Mouse (Mus musculus) ES-E14 (cell line): ENCODE data around the gene Slc25a26.

ENCODE experiments used
- CHD2 ChIP-seq: IDR thresholded peaks from 2 replicates; pipeline ENCODE4 v1.6.1; 2014; ENCODE audit warnings: mild to moderate bottlenecking, low read depth, low read length, inconsistent platforms
- HCFC1 ChIP-seq: IDR thresholded peaks from 2 replicates; pipeline ENCODE4 v1.6.1; 2012; ENCODE audit warnings: low read length, inconsistent platforms, borderline replicate concordance; ENCODE audit not compliant: insufficient read depth
- MAFK ChIP-seq: IDR thresholded peaks from 2 replicates; pipeline ENCODE4 v1.6.1; 2014; ENCODE audit warnings: mild to moderate bottlenecking, low read depth, low read length, inconsistent platforms; ENCODE audit not compliant: insufficient read depth
- ZC3H11A ChIP-seq: IDR thresholded peaks from 2 replicates; pipeline ENCODE4 v1.6.1; 2012; ENCODE audit warnings: low read depth, mild to moderate bottlenecking, inconsistent platforms, low read length, borderline replicate concordance

DNA sequence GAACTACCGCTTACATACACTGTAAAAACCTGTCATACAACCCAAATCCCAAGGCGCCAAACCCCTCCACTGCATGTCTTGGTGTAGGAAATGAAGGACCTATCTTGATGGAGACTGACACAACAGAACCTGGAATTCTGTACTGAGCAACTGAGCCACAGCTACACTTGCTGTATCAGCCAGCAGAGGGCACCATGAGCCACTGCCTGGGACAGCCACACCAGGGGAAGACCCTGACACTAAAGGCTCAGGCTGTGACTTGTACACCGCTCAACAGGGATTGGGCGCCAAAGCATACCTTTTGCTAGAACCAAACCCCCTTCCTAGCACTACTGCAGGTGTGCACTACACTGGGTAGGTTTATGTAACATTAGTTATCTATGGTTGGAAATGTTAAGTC, 122.9 kb downstream of the Slc25a26 start:
- TF ChIP-seq HCFC1 (no peak), CHD2 (no peak), ZC3H11A (peak; percentile 96), MAFK (no peak)
